Mouse (Mus musculus) cerebellum, adult 2 months (tissue): ENCODE measurements around the gene Fsip1. TPM values are rescaled to one million over a fixed set of nuclear protein-coding genes. Genes with fewer than 3 reads are reported as not detected.

Experiments
- DNase-seq, 2 experiments: peaks; one replicate each; pipeline ENCODE4 v3.0.0; 2021
- H3K27ac ChIP-seq: fragments of 200-500 bp; 2 replicates; pipeline ENCODE4 v1.5.1; 2012; ENCODE audit warnings: low read length, control low read depth, inconsistent platforms; ENCODE audit not compliant: insufficient read depth
- H3K27me3 ChIP-seq: fragments of 200-500 bp; 2 replicates; pipeline ENCODE4 v1.6.1; 2012; ENCODE audit warnings: inconsistent platforms, mild to moderate bottlenecking, low read length, moderate library complexity; ENCODE audit not compliant: control insufficient read depth, insufficient read depth
- H3K4me1 ChIP-seq: fragments of 200-500 bp; 2 replicates; pipeline ENCODE4 v1.6.1; 2011; ENCODE audit warnings: low read length; ENCODE audit not compliant: control insufficient read depth, insufficient read depth
- H3K4me3 ChIP-seq: fragments of 200-500 bp; replicated peaks from 2 replicates; pipeline ENCODE3; 2011; ENCODE audit warnings: mild to moderate bottlenecking, low read depth, low read length, control low read depth; ENCODE audit not compliant: insufficient read depth
- CTCF ChIP-seq: fragments of 200-500 bp; IDR thresholded peaks from 2 replicates; pipeline ENCODE4 v1.5.1; 2011; ENCODE audit warnings: low read depth, mild to moderate bottlenecking, control low read depth, low read length, moderate library complexity, borderline replicate concordance; ENCODE audit not compliant: insufficient read depth
- POLR2A ChIP-seq: fragments of 200-500 bp; IDR thresholded peaks from 2 replicates; pipeline ENCODE4 v1.6.1; 2011; ENCODE audit warnings: low read length, control low read depth, borderline replicate concordance; ENCODE audit not compliant: insufficient read depth
- WGBS: fragments of 180-500 bp; shearing (Covaris S2); methylation state at CpG from one replicate; pipeline ENCODE4 v1.1.7; 2018; 5-methylcytosine and 5-hydroxymethylcytosine counted together
- polyA plus RNA-seq: library from polyadenylated mRNA; depleted of rRNA; stranded (reverse); fragments of >200 nt; gene quantifications from 2 replicates; pipeline ENCODE4 v1.2.3, GENCODE M21; 2012; rRNA removed

Fsip1 gene
- 0.36 and 0.38 TPM in 2 replicates for polyA plus RNA-seq

GRCm38 (mm10) chr2:118256621-118257053 lies at the start of gene Fsip1:
Gene Fsip1 (minus strand): TSS chr2:118256966.
- H3K27ac ChIP-seq: no peak within 1 kb of the TSS
- peak within 1 kb of the TSS; percentile 47 for H3K4me3 ChIP-seq
- TF ChIP-seq CTCF (no peak), POLR2A (no peak)
- WGBS: 4% methylated on average over 25 of the region's 25 CpGs
- no peaks in the 10 kb centered on the region; the same call in 1 of the 2 replicates for H3K27me3 ChIP-seq
- H3K4me1 ChIP-seq: no peaks in the 10 kb centered on the region
- peak in 1 of 2 experiments; percentile 26 for DNase-seq

DNA sequence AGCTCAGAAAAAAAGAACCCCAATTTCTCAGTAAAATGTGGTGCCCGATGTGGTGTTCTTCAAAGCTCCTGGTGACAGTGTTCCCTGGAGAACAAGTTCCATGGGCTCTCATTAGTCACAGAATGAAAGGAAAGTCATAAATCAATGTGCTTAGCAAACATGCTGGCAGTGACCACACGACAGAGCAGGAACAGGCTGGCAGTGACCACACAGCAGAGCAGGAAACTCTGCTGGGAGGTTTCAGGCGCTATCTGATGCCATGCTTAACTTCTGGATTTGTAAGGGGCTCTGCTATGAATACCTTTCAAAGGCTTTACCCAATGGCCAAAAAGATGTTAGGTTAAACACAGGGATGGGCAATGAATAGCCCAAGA lies 49.7 kb upstream of the Fsip1 start:
- WGBS: 60% methylated on average over 3 of the region's 3 CpGs
- DNase-seq: no peak
- Histone ChIP-seq H3K4me3 (no peak overlapping the region), H3K27me3 (no peaks in the 10 kb centered on the region), H3K4me1 (peaks cover 7% of the 10 kb centered on the region; the same call in 1 of the 2 replicates), H3K27ac (peak overlapping the region; percentile 18; the same call in 1 of the 2 replicates)
- no peak for TF ChIP-seq POLR2A
- TF ChIP-seq CTCF: no peak

DNA sequence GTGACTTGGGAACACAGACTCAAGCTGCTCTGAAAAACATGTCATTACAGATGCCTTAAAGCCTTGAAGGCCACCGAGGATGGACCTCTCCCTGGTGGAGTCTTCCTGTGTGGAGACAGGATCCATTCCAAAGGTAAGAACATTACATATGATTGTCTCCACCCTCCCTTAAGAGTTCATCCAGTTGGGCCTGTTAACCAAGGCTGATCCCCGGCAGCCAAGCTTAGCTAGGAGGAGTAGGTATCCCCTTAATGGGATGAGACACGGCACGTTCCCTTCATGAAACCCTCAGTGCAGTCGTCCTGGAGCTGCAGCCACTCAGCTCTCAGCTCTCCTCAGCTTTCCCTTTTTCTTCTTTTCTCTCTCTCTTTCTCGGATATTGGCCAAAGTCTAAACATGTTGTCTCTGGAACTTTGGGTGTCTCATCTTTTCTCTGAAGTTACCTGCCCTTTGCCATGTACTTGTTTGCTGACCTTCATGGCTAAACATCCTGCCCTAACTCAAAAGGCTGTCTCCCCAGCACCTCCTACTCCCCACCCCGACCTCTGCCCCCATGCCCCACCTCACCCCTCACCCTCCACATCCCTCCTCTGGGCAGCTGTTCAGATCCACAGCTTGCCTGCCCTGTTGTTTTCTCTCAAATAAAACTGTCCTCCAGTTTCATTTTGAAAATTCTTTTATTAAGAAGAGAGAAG lies 49.2 kb upstream of the Fsip1 start:
- WGBS: 84% methylated on average over 7 of the region's 7 CpGs
- Histone ChIP-seq H3K4me3 (no peak overlapping the region), H3K27me3 (no peaks in the 10 kb centered on the region), H3K27ac (no peak overlapping the region), H3K4me1 (peaks cover 7% of the 10 kb centered on the region; the same call in 1 of the 2 replicates)
- TF ChIP-seq POLR2A (no peak), CTCF (no peak)
- no peak for DNase-seq

- Histone ChIP-seq H3K4me3 (no peak overlapping the region), H3K27ac (no peak overlapping the region), H3K4me1 (peaks cover 7% of the 10 kb centered on the region; the same call in 1 of the 2 replicates), H3K27me3 (no peaks in the 10 kb centered on the region)
- TF ChIP-seq POLR2A: no peak
- TF ChIP-seq CTCF: no peak
- DNase-seq: no peak
- 91% methylated on average over 4 of the region's 4 CpGs for WGBS
Measured at GRCm38 (mm10) chr2:118303456-118303855, 46.7 kb upstream of the Fsip1 start.

DNA sequence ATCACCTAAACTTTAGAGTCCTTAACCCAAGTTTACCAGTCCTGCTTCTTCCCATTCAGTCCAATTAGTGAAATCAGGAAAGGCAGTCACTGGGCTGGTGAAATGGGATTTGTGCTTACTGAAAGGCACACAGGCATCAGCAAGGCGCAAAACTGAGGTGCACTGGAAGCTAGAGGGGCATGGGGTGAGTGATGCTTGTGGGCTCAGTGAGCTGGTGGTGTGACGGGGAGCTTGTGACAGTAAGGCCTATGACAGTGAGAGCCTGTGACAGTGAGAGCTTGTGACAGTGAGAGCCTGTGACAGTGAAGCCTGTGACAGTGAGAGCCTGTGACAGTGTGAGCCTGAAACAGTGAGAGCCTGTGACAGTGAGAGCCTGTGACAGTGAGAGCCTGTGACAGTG lies 44.9 kb upstream of the Fsip1 start:
- TF ChIP-seq CTCF: no peak
- no peak for TF ChIP-seq POLR2A
- no peak for DNase-seq
- no peaks in the 10 kb centered on the region for H3K27me3 ChIP-seq
- H3K27ac ChIP-seq: no peak overlapping the region
- no peak overlapping the region for H3K4me3 ChIP-seq
- peaks cover 3% of the 10 kb centered on the region; the same call in 1 of the 2 replicates for H3K4me1 ChIP-seq
- 85% methylated on average over 2 of the region's 2 CpGs for WGBS

GRCm38 (mm10) chr2:118301041-118301545 lies 44.3 kb upstream of the Fsip1 start:
- Histone ChIP-seq H3K27ac (no peak overlapping the region), H3K27me3 (no peaks in the 10 kb centered on the region), H3K4me3 (no peak overlapping the region), H3K4me1 (no peaks in the 10 kb centered on the region)
- TF ChIP-seq POLR2A: no peak
- TF ChIP-seq CTCF: no peak
- WGBS: 69% methylated on average over 8 of the region's 8 CpGs
- no peak for DNase-seq

- TF ChIP-seq POLR2A (no peak), CTCF (no peak)
- H3K27me3 ChIP-seq: no peaks in the 10 kb centered on the region
- WGBS: 94% methylated on average over 2 of the region's 2 CpGs
- no peak for DNase-seq
- no peak overlapping the region for H3K4me3 ChIP-seq
- H3K4me1 ChIP-seq: no peaks in the 10 kb centered on the region
- no peak overlapping the region for H3K27ac ChIP-seq
Measured at GRCm38 (mm10) chr2:118299981-118300380, 43.2 kb upstream of the Fsip1 start.

DNA sequence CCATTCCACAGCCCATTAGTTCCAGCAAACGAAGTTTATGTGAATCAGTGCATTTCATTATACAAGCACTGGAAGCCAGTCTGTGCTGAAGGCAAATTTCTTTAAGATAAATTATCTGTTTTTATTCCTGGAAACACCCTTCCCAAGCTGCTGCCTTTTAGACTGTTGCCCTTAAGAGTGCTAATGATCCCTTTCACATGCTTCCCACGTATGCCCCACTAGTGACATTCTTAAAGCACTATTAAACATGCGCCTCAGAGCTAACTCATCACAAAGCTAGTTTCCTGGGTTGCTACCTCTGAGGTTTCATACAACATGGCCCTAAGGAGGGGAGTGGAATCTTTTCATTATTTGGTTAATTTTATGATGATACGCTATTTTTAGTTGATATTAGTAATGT lies 41.8 kb upstream of the Fsip1 start:
- no peak for DNase-seq
- H3K27me3 ChIP-seq: no peaks in the 10 kb centered on the region
- TF ChIP-seq POLR2A (no peak), CTCF (no peak)
- no peak overlapping the region for H3K4me3 ChIP-seq
- WGBS: 88% methylated on average over 4 of the region's 4 CpGs
- no peaks in the 10 kb centered on the region for H3K4me1 ChIP-seq
- no peak overlapping the region for H3K27ac ChIP-seq
